Mouse (Mus musculus): ENCODE measurements around the gene Dnajc16.

GRCm38 (mm10) chr4:141787046-141787445 is 3.7 kb downstream of the Dnajc16 start:
- no peak for TF ChIP-seq CTCF (IDR thresholded peaks at IDR 0.05; ENCODE audit: low read depth, low read length)
- TF ChIP-seq EP300 (IDR thresholded peaks at IDR 0.05; ENCODE audit: insufficient read depth, low read depth, low read length): no peak
- no peak for TF ChIP-seq POLR2A (IDR thresholded peaks at IDR 0.05; ENCODE audit: insufficient read depth, low read length)

Data from ES-Bruce4 (cell line).